Mouse (Mus musculus) brain, adult 2 months (tissue): ENCODE measurements around the gene Dscam.

Experiments
- DNase-seq: peaks from one replicate; pipeline ENCODE4 v3.0.0; 2011; ENCODE audit warnings: low read depth, low spot score

Gene Dscam

DNA sequence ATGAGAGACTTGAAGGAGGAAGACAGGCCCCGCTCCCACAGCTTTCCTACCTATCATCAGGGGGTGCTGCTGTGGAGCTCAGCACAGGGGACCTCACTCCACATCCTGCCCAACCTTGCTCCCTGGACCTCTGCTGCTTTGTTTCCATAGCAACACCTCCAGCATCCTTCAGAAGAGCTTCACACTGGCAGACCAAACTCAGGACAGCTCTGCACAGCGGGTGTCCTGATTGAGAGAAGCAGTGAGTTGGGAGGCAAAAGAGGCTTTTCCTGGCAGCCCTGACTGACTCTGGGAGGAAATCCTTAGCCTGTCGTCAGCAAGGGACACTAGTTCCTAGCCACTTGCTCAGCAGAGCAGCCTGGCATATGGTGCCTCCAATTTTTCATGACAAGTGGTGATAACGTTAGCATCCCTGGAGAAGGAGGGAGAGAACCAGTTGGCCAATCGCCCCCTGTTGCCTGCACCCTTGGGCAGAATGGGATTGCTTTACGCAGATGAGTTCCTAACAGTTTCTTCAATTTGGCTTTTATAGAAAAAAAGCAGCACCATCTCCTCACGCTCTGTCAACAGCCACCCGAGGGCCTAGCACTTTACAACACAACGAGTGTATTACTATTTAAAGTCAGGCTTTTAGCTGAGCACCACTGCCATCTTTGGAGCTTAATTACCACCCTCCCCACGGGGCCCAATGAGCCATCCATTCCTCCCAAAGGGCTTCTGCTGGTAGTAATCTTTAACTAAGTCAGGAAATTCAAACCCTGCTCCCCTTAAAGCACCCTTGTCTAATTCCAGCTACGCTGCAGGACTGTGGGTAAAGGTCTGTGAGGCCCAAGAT, 224.9 kb downstream of the Dscam start:
- peak; percentile 69 for DNase-seq

DNA sequence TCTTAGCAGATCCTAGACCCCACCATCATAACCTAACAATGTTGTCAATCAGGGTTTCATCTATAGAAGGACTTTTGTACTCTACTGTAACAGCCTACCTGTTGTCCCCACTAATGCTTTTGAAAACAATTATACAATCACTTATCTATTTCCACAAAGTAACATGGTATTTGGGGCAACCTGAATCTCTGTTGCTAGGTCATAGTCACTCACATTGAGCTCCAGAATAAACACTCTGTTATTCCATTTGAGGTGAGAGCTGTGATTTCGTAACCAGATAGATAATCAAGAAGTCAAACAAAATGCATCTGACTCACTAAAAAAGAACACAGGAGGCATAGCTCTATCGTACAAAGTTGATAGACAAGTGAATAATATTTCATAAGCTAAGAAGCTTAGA, 226.9 kb downstream of the Dscam start:
- no peak for DNase-seq

GRCm38 (mm10) chr16:96934795-96935194, 235.8 kb downstream of the Dscam start:
- DNase-seq, result peak; percentile 22

DNA sequence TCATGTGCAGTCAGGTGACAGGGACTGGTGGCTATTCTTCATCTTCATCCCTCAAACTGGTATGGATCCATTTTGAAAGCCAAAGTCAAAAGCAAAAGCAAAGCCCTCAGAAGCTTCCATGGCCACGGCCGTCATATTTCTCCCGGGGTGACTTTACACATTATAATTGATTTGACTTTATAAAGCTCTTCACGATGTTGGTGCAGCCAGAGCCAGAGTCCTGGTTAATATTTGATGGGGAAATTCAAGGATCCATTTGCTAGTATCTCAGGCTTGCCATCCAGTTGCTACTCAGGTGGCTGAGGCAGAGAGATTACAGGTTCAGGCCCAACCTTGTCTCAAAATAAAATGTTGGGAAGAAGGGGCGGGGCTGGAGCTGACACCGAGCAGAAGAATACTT, 238.3 kb downstream of the Dscam start:
- DNase-seq, result no peak

DNA sequence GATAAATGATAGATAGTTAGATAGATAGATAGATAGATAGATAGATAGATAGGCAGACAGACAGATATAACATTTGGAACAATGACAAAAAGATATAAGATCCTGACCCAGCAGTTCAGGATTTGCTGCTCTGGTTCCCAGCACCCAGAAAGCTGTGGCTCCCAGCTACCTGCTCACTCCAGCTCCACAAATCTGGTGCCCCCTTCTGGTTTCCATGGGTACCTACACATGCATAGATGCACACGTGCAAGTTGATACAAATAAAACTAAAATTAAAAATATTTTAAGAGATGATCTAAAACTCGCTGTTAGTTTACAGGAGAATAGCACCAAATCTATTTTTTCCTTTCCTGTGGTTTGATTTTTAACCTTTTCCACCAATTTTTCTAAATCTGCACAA, 238.8 kb downstream of the Dscam start:
- no peak for DNase-seq

GRCm38 (mm10) chr16:96928011-96928410, 242.5 kb downstream of the Dscam start:
- no peak for DNase-seq

DNA sequence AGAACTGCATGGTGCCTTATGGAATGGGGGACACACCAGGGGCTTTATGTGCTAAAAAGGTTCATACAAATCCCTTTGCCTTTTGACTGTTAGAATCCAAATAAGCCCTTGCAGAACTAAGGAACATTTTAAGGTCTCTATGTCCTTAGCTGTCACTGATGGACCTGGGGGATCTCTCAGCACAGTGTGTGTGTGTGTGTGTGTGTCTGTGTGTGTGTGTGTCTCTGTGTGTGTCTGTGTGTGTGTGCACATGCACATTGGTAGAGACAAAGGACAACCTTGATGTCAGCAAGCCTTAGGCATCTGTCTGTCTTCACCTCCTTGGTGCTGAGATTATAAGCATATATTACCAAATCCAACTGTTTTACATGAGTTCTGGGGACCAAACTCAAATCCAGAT, 243.1 kb downstream of the Dscam start:
- DNase-seq, result no peak

GRCm38 (mm10) chr16:96926977-96927376, 243.6 kb downstream of the Dscam start:
- peak; percentile 46 for DNase-seq

- DNase-seq, result no peak
These were observed 246.6 kb downstream of the Dscam start for GRCm38 (mm10) chr16:96923941-96924340.

- DNase-seq, result peak; percentile 69
These were observed 256.1 kb downstream of the Dscam start for GRCm38 (mm10) chr16:96914495-96914894.

DNA sequence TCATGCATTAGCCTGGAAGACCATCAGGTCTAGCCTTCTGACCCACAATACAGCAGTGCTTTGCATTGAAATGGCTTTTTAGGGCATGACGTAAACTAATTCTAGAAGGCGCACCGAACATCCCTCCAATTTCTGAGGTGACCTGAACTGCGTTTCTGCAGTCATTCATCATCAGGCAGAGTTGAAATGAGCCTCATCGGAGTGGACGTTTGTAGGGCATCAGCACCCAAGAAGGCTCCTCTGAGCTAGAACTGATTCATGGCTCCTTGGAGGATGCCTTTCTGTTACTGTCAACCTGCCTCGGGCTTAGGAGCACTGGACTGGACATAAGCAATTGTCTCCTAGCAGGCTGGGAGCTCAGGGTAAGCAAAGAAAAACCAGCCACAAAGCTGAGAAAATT, 257.7 kb downstream of the Dscam start:
- DNase-seq, result no peak

- no peak for DNase-seq
These were observed 258.4 kb downstream of the Dscam start for GRCm38 (mm10) chr16:96912103-96912502.

DNA sequence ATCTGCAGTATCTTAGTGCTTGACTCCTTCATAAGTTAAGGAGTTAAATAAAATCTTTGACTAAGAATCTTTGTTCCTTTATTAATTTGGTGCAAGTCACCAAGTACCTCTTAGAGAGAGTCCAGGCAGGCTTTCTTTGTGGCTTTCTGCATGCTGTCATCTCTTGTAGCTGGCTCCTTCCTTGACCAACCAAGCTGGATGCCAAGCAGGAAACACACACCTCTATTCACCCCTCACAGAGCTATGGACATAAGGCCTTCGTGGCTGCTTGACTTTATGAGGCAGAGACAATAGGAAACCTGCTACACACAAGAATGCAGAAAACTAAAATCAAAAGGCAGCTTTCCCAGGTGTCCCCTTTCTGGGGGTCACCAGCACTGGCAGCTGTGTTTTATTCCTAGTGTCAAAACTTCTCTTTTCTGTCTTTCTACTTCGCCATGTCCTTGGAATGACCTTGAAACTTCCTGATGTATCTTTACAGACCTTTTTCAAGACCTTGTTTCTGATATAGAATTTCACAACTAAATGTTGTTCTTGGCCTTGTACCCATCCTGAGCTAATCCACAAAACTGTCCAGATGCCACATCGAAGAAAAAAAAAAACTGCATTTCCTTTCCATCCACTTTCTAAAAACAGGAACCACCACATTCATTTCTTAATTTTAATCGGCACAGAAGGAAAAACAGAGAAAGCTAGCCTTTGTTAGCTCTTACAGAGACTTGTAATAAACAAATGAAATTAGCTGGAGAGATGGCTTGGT, 260.0 kb downstream of the Dscam start:
- DNase-seq, result no peak

GRCm38 (mm10) chr16:96907818-96908217, 262.7 kb downstream of the Dscam start:
- peak; percentile 48 for DNase-seq

DNA sequence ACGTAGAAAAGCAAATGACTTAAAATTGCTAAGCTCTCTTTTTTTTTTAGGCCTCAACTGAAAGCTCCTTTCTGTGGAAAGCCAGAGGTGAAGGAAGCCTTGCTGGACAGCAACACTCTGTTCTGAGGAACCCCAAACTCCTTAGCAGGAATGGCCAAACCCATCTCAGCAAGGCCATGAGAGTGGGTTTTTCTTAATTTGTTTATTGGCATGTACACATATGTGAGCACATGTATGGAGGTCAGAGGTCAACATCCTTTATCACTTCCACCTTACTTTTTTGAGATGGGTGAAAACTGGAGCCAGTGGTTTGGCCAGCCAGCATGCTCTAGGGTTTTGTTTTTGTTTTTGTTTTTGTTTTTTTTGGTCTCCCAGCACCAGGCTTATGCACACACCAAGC, 263.5 kb downstream of the Dscam start:
- no peak for DNase-seq

- no peak for DNase-seq
These were observed 263.9 kb downstream of the Dscam start for GRCm38 (mm10) chr16:96906630-96907029.

- peak; percentile 28 for DNase-seq
These were observed 265.8 kb downstream of the Dscam start for GRCm38 (mm10) chr16:96904761-96905160.

DNA sequence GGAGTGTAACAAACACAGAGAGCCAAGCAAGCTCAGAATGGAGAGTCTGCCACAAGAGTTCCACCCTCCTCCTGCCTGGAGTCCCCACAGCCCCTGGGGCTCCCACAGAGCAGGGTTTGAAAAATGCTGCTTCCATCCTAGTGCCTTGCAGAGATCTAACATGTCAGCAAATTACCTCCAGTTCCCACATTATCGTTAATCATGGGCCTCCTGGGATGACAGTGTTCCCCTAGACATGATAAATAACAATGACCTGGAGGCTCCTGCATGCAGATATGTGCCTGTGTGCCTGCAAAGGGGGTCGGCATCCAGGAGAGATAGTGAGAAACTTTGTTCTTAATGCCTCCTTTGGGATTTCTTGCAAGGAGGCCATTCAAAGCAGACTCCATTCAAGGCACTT, 266.2 kb downstream of the Dscam start:
- no peak for DNase-seq

DNA sequence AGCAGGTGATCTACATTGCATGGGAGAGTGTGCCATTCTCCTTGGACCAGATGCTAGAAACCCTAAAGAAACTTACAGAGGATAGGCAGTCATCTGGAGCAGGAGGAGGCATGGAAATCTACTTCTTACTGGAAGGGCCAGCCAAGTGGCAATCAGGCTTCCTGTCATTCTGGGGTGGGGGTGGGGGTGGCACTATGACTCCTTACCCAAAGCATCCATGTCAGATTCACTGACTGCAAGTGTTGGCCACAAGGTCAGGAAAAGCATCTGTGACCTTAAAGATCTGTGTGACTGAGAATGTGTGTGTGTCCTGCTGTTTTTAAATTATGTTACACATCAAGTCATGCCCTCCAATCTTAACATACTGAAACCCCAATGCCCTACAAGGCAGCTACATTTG, 268.0 kb downstream of the Dscam start:
- peak; percentile 26 for DNase-seq

DNA sequence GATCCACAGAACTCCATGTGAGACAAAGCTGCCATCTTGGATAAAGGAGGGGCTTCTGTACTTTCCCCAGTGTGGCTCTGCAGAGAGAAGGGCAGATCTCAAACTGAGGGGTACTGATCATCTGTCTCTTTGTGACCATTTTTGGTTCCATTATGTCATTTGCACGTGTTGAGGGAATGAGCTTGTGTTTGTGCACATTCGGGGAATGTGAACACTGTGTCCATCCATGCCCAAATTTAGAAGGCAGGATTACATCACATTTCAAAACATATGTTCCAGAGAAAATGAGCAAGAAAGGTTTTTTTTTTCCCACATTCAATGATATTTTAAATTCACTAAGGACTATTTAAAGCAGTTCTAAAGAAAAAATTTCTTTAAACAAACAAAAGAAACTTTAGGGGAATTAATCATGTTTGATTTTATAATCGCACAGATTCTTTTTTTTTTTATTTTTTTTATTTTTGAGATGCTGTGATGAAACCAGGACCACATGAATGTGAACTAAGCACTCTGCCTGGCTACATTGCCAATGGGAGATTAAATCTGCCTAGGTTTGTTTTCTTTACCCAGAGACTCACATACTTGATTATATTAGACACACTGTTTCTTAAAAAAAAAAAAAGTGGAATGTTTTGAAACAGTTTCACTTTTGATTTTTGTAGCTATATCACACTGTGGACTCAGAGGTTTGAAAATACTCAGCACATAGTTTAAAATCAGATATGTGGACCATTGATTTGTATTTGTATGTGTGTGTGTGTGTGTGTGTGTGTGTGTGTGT, 269.1 kb downstream of the Dscam start:
- DNase-seq, result peak; percentile 61

DNA sequence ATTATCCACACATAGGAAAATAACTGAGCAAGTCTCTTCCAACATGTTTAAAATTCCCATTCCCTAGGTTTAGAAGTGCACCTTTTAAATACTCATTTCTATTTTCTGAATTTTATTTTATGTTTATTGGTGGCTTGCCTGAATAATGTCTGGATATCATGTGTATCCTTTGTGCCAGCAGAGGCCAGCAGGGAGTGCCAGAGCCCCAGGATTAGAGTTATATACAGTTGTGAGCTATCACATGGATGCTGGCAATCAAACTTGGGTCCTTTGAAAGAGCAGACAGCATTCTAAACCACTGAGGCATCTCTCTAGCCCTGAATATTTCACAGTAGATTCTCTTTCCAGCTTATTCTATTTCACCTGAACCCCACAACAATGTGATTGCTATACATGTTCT, 271.2 kb downstream of the Dscam start:
- no peak for DNase-seq

DNA sequence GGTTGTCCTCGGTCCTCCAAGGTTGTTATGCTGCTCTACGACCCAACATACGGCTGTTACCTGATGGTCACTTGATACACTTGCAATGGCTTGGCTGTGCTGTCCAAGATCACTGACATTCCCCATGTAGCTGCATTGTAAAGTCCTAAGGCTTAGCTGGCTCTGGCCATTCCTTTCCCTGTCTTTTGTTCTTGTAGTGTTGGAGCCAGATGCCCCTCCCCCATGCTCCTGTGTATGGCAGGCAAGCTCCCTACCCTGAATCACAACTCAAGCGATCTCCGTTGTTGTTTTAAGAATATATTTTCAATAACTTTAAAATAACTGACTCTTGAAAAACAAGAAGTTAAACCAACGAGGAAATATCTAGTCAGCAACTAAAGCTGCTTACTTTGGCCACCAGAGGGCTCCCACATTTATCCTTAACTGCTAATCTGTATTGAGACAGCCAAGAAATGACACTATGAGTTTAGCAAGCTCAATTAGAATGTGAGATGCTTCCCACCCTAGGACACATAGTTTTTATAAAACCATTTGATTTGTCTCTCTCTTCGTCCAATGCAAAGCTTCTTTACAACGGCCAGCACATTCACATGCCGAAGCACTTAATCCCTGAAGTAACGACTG, 273.9 kb downstream of the Dscam start:
- DNase-seq, result peak; percentile 68
